Mouse (Mus musculus) testis, adult 2 months (tissue): ENCODE data around the gene Tmem181a.
"Not testable (repeated sequence)": the region's sequence is repeated elsewhere in the genome, so short reads cannot be mapped to it uniquely, and the experiment has no call there.

ENCODE experiments used
- CTCF ChIP-seq: fragments of 200-500 bp; IDR thresholded peaks from 2 replicates; pipeline ENCODE4 v1.5.1; 2012; ENCODE audit warnings: low read depth, mild to moderate bottlenecking, inconsistent platforms, low read length, moderate library complexity; ENCODE audit not compliant: control insufficient read depth, insufficient read depth, insufficient replicate concordance
- POLR2A ChIP-seq: fragments of 200-500 bp; IDR thresholded peaks from 2 replicates; pipeline ENCODE4 v1.6.1; 2012; ENCODE audit warnings: low read depth, mild to moderate bottlenecking, inconsistent platforms, low read length, moderate library complexity; ENCODE audit not compliant: control insufficient read depth

DNA sequence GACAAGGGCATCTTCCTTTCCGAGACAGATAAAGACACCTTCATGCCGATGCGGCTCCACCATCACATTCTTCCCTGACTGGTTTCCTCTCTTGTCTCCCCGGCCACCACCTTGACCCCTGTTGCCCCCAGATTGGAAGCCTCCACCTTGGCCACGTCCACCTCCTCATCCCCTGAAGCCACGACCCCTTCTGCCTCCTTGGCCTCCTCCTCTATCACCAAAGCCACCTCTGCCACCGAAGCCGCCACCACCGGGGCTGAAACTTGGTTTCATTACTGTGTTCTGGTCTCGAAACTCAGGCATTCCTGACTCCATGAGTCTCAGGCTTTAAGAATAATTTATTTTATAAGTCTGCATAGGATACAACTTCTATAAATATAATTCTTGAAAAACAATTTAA, 98.6 kb downstream of the Tmem181a start:
- TF ChIP-seq POLR2A, CTCF: not testable (repeated sequence)
